Mouse (Mus musculus) heart, postnatal 25 days (tissue): ENCODE measurements around the gene Ccr4. TPM values are rescaled to one million over a fixed set of nuclear protein-coding genes. Genes with fewer than 3 reads are reported as not detected.
"Not testable (repeated sequence)": the region's sequence is repeated elsewhere in the genome, so short reads cannot be mapped to it uniquely, and the experiment has no call there.

ENCODE experiments used
- DNase-seq: peaks from one replicate; pipeline ENCODE4 v3.0.0; 2022; ENCODE audit warnings: low spot score
- intact Hi-C: fragments of 180-260 bp; cut with DNase I; formaldehyde crosslinking; loops from one replicate; pipeline ENCODE4 v1.15.1; 2025
- total RNA-seq, 2 experiments: library from RNA; stranded (reverse); gene quantifications; 2 replicates each; pipeline ENCODE4 v1.2.3; 2021

Gene Ccr4
- total RNA-seq, 2 experiments from 2014 or later: not detected

GRCm38 (mm10) chr9:114525073-114525633, 20.4 kb upstream of the Ccr4 start:
- intact Hi-C loops: no loop called here
- DNase-seq: no peak

DNA sequence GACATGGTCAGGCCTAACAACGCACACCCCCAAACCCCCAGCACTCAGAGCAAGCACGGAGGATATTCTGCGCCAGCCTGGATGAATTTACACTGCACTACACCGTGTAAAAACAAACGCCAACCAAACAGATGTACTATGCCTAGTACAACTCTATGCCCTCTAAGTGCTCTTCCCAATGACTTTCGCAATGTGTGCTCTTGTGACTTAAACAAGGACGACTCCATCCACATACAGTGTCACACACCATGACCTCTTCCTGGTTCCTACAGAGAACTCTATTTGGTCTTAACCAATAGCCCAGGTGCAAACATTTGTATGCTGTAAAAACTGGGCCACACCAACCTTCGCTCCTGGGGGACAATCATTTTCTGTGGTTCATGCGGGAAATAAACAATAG, 17.8 kb upstream of the Ccr4 start:
- DNase-seq: no peak
- intact Hi-C loops: no loop called here

GRCm38 (mm10) chr9:114522041-114522440, 17.3 kb upstream of the Ccr4 start:
- intact Hi-C loops: no loop called here
- DNase-seq: no peak

DNA sequence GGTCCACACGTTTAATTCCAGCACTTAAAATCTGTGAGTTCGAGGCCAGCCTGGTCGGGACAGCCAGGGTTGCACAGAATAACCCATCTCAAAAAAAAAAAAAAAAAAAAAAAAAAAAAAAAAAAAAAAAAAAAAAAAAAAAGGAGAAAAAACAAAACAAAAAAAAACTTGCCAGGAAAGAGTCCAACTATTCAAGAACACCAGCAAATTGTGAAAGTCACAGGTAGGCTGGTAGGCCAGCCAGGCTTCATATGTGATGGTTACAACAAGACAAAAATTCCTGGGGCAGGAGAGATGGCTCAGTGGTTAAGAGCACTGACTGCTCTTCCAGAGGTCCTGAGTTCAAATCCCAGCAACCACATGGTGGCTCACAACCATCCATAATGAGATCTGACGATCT, 15.8 kb upstream of the Ccr4 start:
- intact Hi-C loops, DNase-seq: not testable (repeated sequence)

GRCm38 (mm10) chr9:114518812-114519477, 14.2 kb upstream of the Ccr4 start:
- no peak for DNase-seq
- intact Hi-C loops: no loop called here

GRCm38 (mm10) chr9:114517924-114518497, 13.3 kb upstream of the Ccr4 start:
- intact Hi-C loops: no loop called here
- DNase-seq: no peak

- no peak for DNase-seq
- intact Hi-C loops: no loop called here
Observed at GRCm38 (mm10) chr9:114515364-114515763, 10.6 kb upstream of the Ccr4 start, which contains the start of gene C130032M10Rik. Gene C130032M10Rik, plus strand, starts transcription at chr9:114515697.

DNA sequence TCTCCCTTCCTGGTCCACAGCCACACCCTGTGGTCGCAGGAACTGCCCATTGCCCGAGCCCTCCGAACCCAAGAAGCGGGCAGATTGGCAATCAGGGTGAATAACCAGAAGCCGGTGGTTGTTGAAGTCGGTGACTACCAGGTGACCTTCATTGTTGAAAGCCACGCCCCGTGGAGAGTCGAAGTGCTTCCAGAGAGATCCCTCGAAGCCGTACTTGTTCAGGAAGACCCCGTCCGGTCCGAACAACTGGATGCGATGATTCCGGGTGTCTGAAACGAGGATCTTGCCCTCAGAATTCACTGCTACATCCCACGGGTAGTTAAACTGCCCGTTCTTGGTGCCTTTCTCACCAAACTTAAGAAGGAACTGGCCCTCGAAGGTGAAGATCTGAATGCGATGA, 8.1 kb upstream of the Ccr4 start:
- DNase-seq: no peak
- intact Hi-C loops: no loop called here

- no peak for DNase-seq
- intact Hi-C loops: no loop called here
Observed at GRCm38 (mm10) chr9:114509785-114510184, 5.1 kb upstream of the Ccr4 start.

DNA sequence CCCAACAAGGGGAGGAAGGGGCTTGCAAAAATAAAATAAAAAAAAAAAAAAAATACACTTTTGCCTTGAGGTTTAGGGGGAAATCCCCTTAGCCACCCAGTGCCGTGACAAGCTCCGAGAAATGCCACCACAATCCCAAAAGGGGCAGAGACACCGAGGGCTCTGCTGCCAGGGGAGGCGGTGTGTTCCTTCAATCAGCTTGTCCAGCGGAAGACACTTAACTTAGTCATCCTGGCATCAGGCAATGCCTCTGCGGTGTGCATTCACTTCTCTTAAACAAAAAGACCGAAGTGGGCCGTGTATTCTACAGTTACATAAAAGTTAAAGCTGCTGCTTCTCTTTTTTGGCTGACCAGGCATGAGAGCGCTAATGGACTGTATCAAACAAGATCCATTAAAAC, 2.7 kb upstream of the Ccr4 start:
- intact Hi-C loops: no loop called here
- DNase-seq: no peak

GRCm38 (mm10) chr9:114506564-114506963, 1.8 kb upstream of the Ccr4 start:
- intact Hi-C loops: no loop called here
- DNase-seq: no peak

DNA sequence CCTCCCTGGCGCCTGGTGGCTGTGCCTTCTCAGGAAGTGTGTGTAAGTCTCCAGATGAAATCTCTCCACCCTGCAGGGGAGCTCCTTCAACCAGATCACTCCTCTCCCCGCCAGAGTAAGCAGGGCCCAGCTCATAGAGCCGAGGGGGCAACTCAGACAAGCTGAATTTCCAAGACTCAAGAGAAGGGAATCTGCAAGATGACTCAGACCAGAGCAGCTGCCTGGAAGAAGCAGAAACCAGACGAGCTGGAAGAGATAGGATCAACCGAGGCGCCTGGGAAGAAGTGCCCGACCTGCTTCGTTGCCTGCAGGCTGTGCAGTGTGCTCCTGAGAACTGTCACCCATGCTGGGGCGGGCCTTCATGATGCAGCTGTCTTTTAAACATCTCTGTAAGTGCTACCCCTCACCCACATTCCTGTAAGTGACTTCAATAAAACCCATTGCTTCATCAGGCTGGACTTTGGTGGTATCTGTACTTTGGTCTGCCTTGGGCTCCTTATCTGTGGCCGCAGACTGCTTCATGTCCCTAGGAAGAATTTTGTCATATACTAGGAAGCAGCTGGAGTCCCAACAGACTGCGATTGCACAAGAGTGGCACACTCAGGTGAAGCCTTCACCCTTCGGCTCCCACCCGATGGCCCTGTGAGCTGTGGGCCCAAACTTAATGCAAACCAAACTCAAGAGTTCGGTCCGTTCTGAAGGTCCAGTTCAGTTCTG, 1.8 kb downstream of the Ccr4 start:
- no peak for DNase-seq
- intact Hi-C loops: loop anchor here (1.0 kb wide), 1 partner anchor 78 kb away; no protein-coding TSS in a partner anchor

GRCm38 (mm10) chr9:114501913-114502312, 2.8 kb downstream of the Ccr4 start:
- intact Hi-C loops: loop anchor here (1.0 kb wide), 1 partner anchor 79 kb away; no protein-coding TSS in a partner anchor
- DNase-seq: no peak

GRCm38 (mm10) chr9:114501111-114501510, 3.6 kb downstream of the Ccr4 start:
- intact Hi-C loops: no loop called here
- DNase-seq: no peak

DNA sequence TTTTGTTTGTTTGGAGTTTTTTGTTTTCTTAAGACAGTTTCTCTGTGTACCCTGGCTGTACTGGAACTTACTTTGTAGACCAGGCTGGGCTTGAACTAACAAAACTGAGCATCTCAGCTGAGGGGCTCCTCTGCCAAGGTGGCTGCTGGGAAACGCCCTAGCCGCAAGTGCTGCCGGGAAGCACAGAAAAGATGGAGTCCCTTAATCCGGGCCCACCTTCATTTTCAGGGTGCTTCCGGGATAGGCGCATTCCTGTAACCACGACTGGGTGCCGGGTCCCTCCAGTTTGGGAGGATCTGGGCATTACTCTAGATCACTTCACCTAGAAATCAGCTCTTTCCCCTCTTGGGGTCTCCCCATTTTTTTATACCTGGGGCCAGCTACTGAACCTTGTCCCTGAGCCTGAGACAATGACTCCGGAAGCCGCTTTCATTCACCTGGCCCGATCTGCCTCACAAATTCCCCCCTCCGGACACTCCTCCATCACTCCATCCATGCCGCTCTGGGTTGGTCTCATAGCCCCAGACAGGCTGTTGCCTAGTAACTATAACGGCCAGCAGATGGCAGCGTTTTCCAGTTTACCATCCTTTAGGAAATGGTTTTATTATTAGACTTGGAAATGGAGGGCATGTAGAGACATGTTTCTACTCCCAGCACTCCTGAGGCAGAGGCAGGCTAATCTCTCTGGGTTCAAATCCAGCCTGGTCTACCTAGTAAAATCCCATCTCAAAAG, 4.8 kb downstream of the Ccr4 start:
- intact Hi-C loops: loop anchor here (2.0 kb wide), 1 partner anchor 83 kb away; no protein-coding TSS in a partner anchor
- no peak for DNase-seq

GRCm38 (mm10) chr9:114498218-114498617, 6.5 kb downstream of the Ccr4 start:
- intact Hi-C loops: loop anchor here (2.0 kb wide), 1 partner anchor 85 kb away; no protein-coding TSS in a partner anchor
- DNase-seq: no peak

DNA sequence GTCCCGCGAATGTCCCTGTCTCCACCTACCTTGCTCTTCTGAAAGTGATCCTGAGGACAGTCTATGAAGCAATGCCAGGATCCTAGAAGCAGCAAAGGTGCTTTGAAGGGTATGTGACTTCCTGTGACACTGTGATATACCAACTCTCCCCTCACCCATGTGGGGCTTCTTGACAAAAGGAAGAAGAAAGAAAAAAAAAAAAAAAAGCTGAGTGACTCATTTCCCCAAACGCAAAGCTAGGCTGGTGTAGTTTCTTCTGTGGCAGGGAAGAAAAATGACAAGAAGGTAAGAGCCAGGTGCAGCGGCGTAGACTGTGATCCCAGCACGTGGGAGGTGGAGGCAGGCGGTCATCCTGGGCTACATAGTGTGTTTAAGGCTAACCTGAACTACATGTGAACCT, 8.2 kb downstream of the Ccr4 start:
- DNase-seq: no peak
- intact Hi-C loops: loop anchor here (2.0 kb wide), 1 partner anchor 78 kb away; no protein-coding TSS in a partner anchor

DNA sequence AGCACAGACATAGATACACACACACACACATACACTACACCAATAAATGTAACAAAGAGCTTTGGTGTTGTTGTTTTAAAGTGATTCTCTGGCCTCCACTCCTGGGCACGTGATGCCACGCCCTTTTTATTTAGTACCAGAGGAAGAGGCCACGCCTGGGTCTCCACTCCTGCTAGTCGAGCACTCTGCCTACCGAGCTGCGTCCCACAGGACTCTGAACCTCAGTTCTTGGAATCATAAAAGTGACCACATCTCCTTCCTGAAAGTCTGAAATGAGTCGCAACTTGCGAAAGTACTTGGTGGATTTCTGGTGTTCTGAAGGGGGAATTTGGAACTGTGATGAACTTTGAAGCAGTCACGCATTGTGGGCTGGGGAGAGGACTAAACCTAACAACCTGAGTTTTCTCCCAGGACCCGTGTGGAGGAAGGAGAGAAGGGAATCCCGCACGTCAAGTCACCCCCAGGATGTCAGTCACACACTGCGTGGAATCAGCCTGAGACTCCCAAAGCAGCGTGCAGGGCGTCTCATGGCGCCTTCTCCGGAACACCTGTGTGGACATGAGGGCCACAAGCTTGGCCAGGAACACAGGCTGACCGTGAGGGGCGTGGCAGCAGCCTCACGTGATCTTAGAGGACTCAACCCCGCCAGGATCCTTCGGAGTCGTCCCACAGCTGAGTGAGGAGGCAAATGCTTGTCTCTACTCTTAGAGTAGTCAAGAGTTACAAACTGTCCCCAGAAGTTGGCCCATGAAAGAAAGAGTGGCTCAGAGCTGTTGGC, 17.0 kb downstream of the Ccr4 start:
- DNase-seq: no peak
- intact Hi-C loops: no loop called here

- intact Hi-C loops: no loop called here
- no peak for DNase-seq
Observed at GRCm38 (mm10) chr9:114486808-114487207, 17.9 kb downstream of the Ccr4 start.
